Mouse (Mus musculus) forebrain, embryonic 13.5 days (tissue): ENCODE data around the gene Gm10100. TPM values are rescaled to one million over a fixed set of nuclear protein-coding genes. Genes with fewer than 3 reads are reported as not detected.
"Not testable (repeated sequence)": the region's sequence is repeated elsewhere in the genome, so short reads cannot be mapped to it uniquely, and the experiment has no call there.

Source experiments
- ATAC-seq: fragments of 200-750 bp; cut with Nextera tagmentation; 2 replicates; pipeline ENCODE4 v1.8.0; 2017
- H3K27ac ChIP-seq: fragments of 300-500 bp; sonication (generic); 2 replicates; pipeline ENCODE4 v1.5.1; 2015; ENCODE audit warnings: inconsistent platforms, mild to moderate bottlenecking, moderate library complexity
- H3K27me3 ChIP-seq: fragments of 300-500 bp; sonication (generic); 2 replicates; pipeline ENCODE4 v1.6.1; 2015; ENCODE audit warnings: mild to moderate bottlenecking, inconsistent platforms
- H3K36me3 ChIP-seq: fragments of 300-500 bp; sonication (generic); 2 replicates; pipeline ENCODE4 v1.6.1; 2015; ENCODE audit warnings: mild to moderate bottlenecking, inconsistent platforms; ENCODE audit not compliant: poor library complexity, severe bottlenecking
- H3K4me1 ChIP-seq: fragments of 300-500 bp; sonication (generic); 2 replicates; pipeline ENCODE4 v1.6.1; 2015; ENCODE audit warnings: inconsistent platforms
- H3K4me2 ChIP-seq: fragments of 300-500 bp; sonication (generic); 2 replicates; pipeline ENCODE4 v1.6.1; 2015; ENCODE audit warnings: inconsistent platforms, mild to moderate bottlenecking, moderate library complexity
- H3K4me3 ChIP-seq: fragments of 300-500 bp; sonication (generic); 2 replicates; pipeline ENCODE4 v1.5.1; 2015; ENCODE audit warnings: mild to moderate bottlenecking, inconsistent platforms
- H3K9ac ChIP-seq: fragments of 300-500 bp; sonication (generic); 2 replicates; pipeline ENCODE4 v1.6.1; 2015; ENCODE audit warnings: mild to moderate bottlenecking, inconsistent platforms
- H3K9me3 ChIP-seq: fragments of 300-500 bp; sonication (generic); replicated peaks from 2 replicates; pipeline ENCODE4 v1.6.1; 2016; ENCODE audit warnings: inconsistent platforms
- WGBS: fragments of 180-500 bp; shearing (Covaris S2); methylation state at CpG from one replicate; pipeline ENCODE4 v1.1.7; 2015; 5-methylcytosine and 5-hydroxymethylcytosine counted together
- polyA plus RNA-seq: library from polyadenylated mRNA; unstranded; fragments of >200 nt; fragmentation: Nextera tagmentation; extraction: Ambion mirVana; gene quantifications from 2 replicates; pipeline ENCODE4 v1.2.1, GENCODE M21; 2015

Gene Gm10100
- polyA plus RNA-seq = not detected in 2 replicates

DNA sequence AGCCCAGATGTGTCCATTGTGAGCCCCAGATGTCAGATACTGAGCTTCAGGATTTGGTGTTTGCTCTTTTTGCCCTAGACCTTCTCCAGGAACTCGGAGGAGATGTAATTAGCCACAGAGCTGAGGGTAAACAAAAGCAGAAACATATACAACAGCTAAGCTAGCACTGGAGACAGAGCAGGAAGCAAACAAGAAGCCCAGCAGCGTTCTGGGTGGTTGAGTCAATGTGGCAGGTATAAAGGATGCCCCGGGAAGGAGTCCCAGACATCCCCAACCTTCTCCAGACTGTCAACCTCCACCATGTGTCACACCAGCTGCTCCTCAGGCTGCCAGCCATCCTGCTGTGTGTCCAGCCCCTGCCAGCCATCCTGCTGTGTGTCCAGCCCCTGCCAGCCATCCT lies at the start of gene Gm10100:
Gene Gm10100, plus strand, starts transcription at position 301 of the 400 bp plus-strand sequence.
- Histone ChIP-seq H3K4me3 (no peak within 1 kb of the TSS), H3K4me1 (no peaks in the 10 kb centered on the region), H3K9ac (no peak within 1 kb of the TSS), H3K27ac (no peak within 1 kb of the TSS), H3K27me3 (no peaks in the 10 kb centered on the region; the same call in 1 of the 2 replicates), H3K4me2 (no peak within 1 kb of the TSS), H3K36me3 (no peaks in the 10 kb centered on the region), H3K9me3 (no peaks in the 10 kb centered on the region)
- WGBS = 46% methylated on average over 3 of the region's 3 CpGs
- ATAC-seq = no peak

DNA sequence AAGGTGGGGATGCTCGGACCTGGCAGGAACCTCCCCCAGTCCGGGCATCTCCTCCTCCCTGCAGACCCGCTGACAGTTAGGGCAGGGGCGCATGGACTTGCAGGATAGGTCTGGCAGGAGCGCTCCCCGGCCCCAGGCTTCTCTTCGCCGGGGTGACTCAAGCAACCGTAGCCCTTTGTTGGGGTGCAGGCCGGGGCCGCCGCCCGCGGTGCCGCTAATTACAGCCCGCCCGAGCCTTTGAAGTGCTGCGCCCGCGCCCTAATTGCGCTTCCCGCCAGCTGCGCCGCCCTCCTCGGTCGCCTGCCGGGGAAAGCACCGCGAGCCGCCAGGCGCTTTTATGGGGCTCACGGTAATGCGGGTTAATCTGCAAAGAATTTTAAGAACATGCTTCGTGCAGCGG lies 48.7 kb upstream of the Gm10100 start:
- no peaks in the 10 kb centered on the region for H3K36me3 ChIP-seq
- H3K27ac ChIP-seq = peak overlapping the region; percentile 14; the same call in 1 of the 2 replicates
- H3K27me3 ChIP-seq = peaks cover 28% of the 10 kb centered on the region
- WGBS = under 1% methylated on average over 35 of the region's 35 CpGs
- H3K4me3 ChIP-seq = peak overlapping the region; percentile 37
- ATAC-seq = peak; percentile 63; the same call in 1 of the 2 replicates
- peak overlapping the region; percentile 34 for H3K9ac ChIP-seq
- no peaks in the 10 kb centered on the region for H3K9me3 ChIP-seq
- peaks cover 13% of the 10 kb centered on the region for H3K4me1 ChIP-seq
- peak overlapping the region; percentile 74 for H3K4me2 ChIP-seq

DNA sequence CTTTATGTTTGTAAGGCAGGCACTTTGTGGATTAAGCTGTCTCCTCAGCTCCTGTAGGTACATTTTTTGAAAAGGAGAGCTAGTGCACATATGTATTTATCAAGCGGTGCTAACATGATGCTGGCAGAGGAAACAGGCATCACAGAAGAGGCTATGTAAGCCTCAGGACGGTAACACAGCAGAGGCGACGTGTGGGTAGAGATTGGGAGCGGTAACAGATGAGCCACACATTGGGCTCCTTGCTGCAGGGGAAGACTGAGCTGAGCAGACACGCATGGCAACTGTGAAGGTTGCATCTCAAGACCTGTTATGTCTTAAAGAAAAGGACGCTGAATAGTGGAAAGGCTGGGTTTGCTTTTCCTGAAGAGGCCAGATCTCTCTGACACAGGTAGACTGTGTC lies 43.3 kb upstream of the Gm10100 start:
- H3K9me3 ChIP-seq = no peaks in the 10 kb centered on the region
- H3K4me1 ChIP-seq = peaks cover 2% of the 10 kb centered on the region
- no peak overlapping the region for H3K4me2 ChIP-seq
- WGBS = 81% methylated on average over 7 of the region's 7 CpGs
- no peaks in the 10 kb centered on the region for H3K36me3 ChIP-seq
- H3K27me3 ChIP-seq = peaks cover 40% of the 10 kb centered on the region
- no peak overlapping the region for H3K27ac ChIP-seq
- H3K9ac ChIP-seq = no peak overlapping the region
- no peak for ATAC-seq
- H3K4me3 ChIP-seq = no peak overlapping the region

DNA sequence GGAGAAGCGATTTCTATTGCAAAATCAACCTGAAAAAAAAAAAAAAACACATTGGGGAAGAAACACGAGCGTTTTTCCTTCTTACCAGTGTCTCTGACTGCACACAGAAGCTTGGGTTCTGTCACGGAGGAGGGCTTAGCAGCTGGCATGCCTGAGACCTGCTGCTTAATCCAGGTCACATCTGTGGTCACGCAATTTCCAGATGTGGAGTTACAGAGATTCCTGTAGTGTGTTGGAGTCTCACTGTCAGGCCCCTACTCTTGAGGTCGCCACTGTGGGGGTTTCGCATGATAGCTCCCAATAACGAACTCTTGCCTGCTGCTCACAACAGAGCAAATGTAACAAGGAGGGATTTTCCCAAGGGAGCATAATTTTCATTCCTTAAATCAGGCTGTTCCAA lies 42.1 kb upstream of the Gm10100 start:
- no peaks in the 10 kb centered on the region for H3K4me1 ChIP-seq
- no peak overlapping the region for H3K9ac ChIP-seq
- H3K36me3 ChIP-seq = no peaks in the 10 kb centered on the region
- H3K4me2 ChIP-seq = no peak overlapping the region
- ATAC-seq = no peak
- H3K27me3 ChIP-seq = peaks cover 31% of the 10 kb centered on the region
- WGBS = 34% methylated on average over 8 of the region's 8 CpGs
- H3K9me3 ChIP-seq = no peaks in the 10 kb centered on the region
- no peak overlapping the region for H3K4me3 ChIP-seq
- no peak overlapping the region for H3K27ac ChIP-seq

DNA sequence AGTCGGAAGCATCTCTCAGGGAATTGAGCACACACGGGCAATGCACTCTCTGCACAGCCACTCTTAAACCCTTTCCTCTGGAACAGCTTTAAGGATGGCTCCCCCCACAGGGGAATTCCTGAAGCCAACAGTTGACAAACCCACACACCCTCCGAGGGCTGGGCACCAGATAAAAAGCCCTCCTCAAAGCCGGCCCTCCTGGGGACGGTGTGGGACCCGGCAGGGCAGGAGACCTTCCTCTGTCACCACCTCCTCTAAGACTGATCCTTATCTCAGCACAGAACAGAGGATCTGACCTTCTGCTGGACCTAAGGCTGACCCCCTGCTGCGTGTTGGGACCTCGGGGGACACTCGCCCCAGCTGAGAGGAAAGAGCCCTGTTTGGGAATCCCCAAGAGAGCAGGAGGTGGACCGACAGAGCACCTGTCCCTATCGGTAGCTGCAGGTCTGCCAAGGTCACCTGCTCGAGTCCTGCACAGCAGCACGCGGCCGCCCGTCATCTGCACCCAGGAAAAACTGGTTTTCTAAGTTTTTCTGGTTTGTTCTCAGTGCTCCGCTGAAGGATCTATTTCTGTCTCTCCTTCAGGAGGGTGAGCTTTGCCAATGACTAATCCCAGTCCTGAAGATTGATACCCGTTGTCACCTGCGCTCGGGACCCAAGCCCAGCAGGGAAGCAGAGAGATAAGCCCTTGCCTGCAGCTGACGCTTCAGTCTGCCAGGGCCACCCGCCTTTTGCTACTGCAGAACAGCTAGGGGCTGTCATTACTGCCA lies 40.2 kb upstream of the Gm10100 start, which contains the start of gene Tspear:
Gene Tspear, plus strand, starts transcription at position 675 of the 770 bp plus-strand sequence.
- no peak for ATAC-seq
- H3K9ac ChIP-seq = no peak within 1 kb of the TSS
- peaks cover 4% of the 10 kb centered on the region; the same call in 1 of the 2 replicates for H3K4me1 ChIP-seq
- no peak within 1 kb of the TSS for H3K27ac ChIP-seq
- 7% methylated on average over 22 of the region's 22 CpGs for WGBS
- no peak within 1 kb of the TSS for H3K4me2 ChIP-seq
- H3K27me3 ChIP-seq = peaks cover 30% of the 10 kb centered on the region
- H3K4me3 ChIP-seq = no peak within 1 kb of the TSS
- no peaks in the 10 kb centered on the region for H3K9me3 ChIP-seq
- no peaks in the 10 kb centered on the region for H3K36me3 ChIP-seq

DNA sequence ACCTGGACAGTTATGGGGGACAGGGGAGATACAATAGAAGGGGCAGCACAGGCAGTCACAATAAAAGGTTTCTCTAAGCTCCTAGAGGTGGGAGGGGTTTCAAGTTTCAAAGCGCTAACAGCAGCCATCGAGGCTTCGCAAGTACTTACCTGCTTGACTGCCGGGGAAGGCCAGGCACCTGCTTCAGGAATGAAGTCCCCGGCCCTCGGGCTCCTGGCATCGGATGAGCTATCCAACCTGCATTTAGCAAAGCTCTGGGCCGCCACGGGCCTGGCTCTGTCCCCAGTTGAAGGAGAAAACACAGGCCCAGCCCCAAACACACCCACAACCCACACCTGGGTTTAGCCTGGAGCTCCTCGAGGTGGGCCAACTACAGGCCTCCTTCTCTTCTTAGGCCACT lies 39.3 kb upstream of the Gm10100 start:
- Histone ChIP-seq H3K4me1 (peaks cover 4% of the 10 kb centered on the region; the same call in 1 of the 2 replicates), H3K9ac (no peak overlapping the region), H3K9me3 (no peaks in the 10 kb centered on the region), H3K36me3 (no peaks in the 10 kb centered on the region), H3K27me3 (peaks cover 30% of the 10 kb centered on the region), H3K27ac (no peak overlapping the region), H3K4me3 (no peak overlapping the region), H3K4me2 (no peak overlapping the region)
- WGBS = 27% methylated on average over 10 of the region's 10 CpGs
- no peak for ATAC-seq

DNA sequence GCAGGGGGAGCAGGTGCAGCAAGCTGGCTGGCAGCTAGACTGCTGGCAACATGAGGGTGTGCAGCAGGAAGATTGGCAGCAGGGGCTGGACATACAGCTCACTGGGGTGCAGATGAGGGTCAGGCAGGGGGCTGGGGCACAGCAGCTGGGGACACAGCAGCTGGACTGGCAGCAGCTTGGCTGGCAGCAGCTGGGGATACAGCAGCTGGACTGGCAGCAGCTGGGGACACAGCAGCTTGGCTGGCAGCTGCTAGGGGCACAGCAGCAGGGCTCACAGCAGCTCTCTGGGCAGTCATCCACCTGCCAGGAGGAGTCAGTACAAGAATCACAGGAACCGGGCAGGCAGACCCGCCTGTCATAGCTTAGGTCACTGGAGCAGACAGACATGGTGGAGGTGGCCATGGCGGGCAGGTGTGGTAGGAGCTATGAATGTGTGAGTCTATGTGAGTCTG lies 35.9 kb upstream of the Gm10100 start, which contains the start of gene Gm19402:
Gene Gm19402, minus strand, starts transcription at position 402 of the 452 bp plus-strand sequence.
- H3K27ac ChIP-seq = peak within 1 kb of the TSS; percentile 48; the same call in 1 of the 2 replicates
- H3K4me3 ChIP-seq, H3K4me1 ChIP-seq, ATAC-seq, H3K9me3 ChIP-seq, H3K4me2 ChIP-seq, H3K36me3 ChIP-seq, H3K9ac ChIP-seq: not testable (repeated sequence)
- 56% methylated on average over 3 of the region's 3 CpGs for WGBS
- H3K27me3 ChIP-seq = peaks cover 25% of the 10 kb centered on the region

DNA sequence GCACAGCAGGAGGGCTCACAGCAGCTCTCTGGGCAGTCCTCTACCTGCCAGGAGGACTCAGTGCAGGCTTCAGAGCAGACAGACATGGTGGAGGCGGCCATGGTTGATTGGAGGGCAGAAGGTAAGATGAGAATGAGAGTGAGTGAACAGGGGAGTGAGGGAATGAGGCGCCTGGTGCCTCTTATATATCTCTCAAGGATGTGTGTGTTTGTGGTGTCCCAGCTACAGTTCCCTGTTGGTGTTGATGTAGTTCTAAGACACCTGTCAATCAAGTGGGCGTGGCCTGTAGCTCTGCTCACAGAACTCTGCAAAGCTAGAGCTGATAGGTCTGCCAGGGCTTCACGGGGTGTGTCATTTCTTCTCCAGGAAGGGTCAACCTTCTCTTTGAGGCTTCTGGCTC lies 29.2 kb upstream of the Gm10100 start, which contains the start of gene Gm9508:
Gene Gm9508, minus strand, starts transcription at position 101 of the 400 bp plus-strand sequence.
- H3K9me3 ChIP-seq = no peaks in the 10 kb centered on the region; the same call in 1 of the 2 replicates
- WGBS = 38% methylated on average over 4 of the region's 4 CpGs

DNA sequence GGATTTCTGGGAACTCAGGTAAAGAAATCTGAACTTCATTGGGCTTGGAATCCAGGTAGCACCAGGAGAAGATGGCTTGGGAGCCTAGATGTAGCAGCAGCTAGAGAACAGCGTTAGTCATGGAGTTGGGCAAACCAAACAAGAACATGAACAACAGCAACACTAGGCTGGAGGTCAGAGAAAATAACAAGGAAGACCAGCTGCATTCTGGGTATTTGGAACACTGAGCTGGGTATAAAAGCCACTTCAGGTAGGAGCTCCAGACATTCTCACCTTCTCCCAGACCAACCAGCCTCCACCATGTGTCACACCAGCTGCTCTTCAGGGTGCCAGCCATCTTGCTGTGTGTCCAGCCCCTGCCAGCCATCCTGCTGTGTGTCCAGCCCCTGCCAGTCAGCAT lies 20.0 kb upstream of the Gm10100 start, which contains the start of gene Gm10272:
Gene Gm10272, plus strand, starts transcription at position 301 of the 400 bp plus-strand sequence.
- Histone ChIP-seq H3K4me2 (no peak within 1 kb of the TSS), H3K27ac (no peak within 1 kb of the TSS), H3K36me3 (no peaks in the 10 kb centered on the region), H3K4me1 (no peaks in the 10 kb centered on the region), H3K4me3 (no peak within 1 kb of the TSS), H3K9me3 (peaks cover 25% of the 10 kb centered on the region), H3K9ac (no peak within 1 kb of the TSS), H3K27me3 (no peaks in the 10 kb centered on the region)
- no peak for ATAC-seq
- WGBS = 100% methylated on average over 1 of the region's 1 CpGs

More for the DNA sequence above, 29.2 kb upstream of the Gm10100 start, which contains the start of gene Gm9508:
- no peak for ATAC-seq
- Histone ChIP-seq H3K9ac (no peak within 1 kb of the TSS), H3K36me3 (no peaks in the 10 kb centered on the region), H3K27me3 (no peaks in the 10 kb centered on the region), H3K27ac (no peak within 1 kb of the TSS), H3K4me3 (no peak within 1 kb of the TSS), H3K4me1 (no peaks in the 10 kb centered on the region), H3K4me2 (no peak within 1 kb of the TSS)

DNA sequence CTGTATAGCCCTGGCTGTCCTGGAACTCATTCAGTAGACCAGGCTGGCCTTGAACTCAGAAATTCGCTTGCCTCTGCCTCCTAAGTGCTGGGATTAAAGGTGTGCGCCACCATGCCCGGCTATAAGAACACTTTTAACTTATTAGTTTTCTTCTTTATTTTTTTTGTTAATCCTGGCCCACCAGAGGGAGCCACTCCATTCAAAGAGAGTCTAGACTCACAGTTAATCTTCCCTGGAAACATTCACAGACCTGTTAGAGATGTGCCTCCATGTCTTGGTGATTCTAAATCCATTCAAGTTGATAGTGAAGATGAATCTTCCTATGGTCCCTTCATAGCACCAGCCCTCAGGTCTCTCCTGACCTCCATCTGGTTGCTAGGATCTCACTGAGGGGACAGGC lies 16.5 kb upstream of the Gm10100 start:
- WGBS = 86% methylated on average over 3 of the region's 3 CpGs
- Histone ChIP-seq H3K36me3 (no peaks in the 10 kb centered on the region), H3K4me2 (no peak overlapping the region), H3K27me3 (no peaks in the 10 kb centered on the region), H3K9ac (no peak overlapping the region), H3K4me1 (no peaks in the 10 kb centered on the region), H3K9me3 (peaks cover 14% of the 10 kb centered on the region), H3K4me3 (no peak overlapping the region), H3K27ac (no peak overlapping the region)
- no peak for ATAC-seq

DNA sequence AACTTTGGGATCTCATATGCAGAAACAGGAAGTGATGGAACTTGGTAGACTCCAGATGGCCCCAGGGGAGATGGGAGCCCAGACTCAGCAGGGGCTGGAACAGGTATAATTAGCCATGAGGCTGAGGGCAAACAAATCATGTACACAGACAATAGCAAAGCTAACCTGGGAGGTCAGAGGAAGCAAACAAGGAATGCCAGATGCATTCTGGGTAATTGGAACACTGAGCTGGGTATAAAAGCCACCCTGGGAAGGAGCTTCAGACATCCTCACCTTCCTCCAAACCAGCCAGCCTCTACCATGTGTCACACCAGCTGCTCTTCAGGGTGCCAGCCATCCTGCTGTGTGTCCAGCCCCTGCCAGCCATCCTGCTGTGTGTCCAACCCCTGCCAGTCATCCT lies 15.1 kb upstream of the Gm10100 start, which contains the start of gene Gm10024:
Gene Gm10024, plus strand, starts transcription at position 301 of the 400 bp plus-strand sequence.
- H3K36me3 ChIP-seq, H3K4me3 ChIP-seq, H3K27me3 ChIP-seq, H3K4me1 ChIP-seq, H3K9ac ChIP-seq, H3K27ac ChIP-seq, H3K4me2 ChIP-seq, ATAC-seq: not testable (repeated sequence)
- H3K9me3 ChIP-seq = peaks cover 11% of the 10 kb centered on the region

DNA sequence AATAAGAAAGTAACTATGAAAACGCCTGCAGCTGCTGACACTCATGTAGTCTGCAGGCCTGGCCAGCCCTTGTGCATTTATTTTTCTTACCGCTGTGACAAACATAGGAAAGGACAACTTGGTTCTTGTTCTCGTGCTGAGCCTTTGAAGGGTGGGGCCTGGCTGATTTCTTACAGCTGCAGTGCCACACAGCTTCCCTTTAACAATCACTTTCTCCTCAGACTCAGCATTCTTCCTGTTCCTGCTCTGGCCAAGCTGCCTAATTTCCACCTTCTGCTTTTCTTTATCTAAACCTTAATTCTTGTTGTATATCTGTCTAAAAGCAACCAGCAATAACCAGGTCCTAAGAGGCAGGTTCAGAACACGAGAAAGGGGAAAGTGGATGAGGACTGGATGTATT lies 12.6 kb upstream of the Gm10100 start:
- ATAC-seq = no peak
- peaks cover 5% of the 10 kb centered on the region; the same call in 1 of the 2 replicates for H3K9me3 ChIP-seq
- 74% methylated on average over 4 of the region's 4 CpGs for WGBS
- H3K27ac ChIP-seq = no peak overlapping the region
- H3K27me3 ChIP-seq = no peaks in the 10 kb centered on the region
- no peak overlapping the region for H3K9ac ChIP-seq
- H3K4me2 ChIP-seq = no peak overlapping the region
- H3K4me1 ChIP-seq = no peaks in the 10 kb centered on the region
- H3K4me3 ChIP-seq = no peak overlapping the region
- no peaks in the 10 kb centered on the region for H3K36me3 ChIP-seq
